Mouse (Mus musculus): ENCODE measurements around the gene Olfr1042. TPM values are rescaled to one million over a fixed set of nuclear protein-coding genes. Genes with fewer than 3 reads are reported as not detected.

The Olfr1042 gene
- polyA plus RNA-seq, 1 experiment from 2014 or later = not detected

- Histone ChIP-seq H3K27me3 (ENCODE audit: control insufficient read depth, insufficient read depth, low read length) (no peaks in the 10 kb centered on the region), H3K4me1 (ENCODE audit: control insufficient read depth in 2 of 2, insufficient read depth in 2 of 2, low read length in 2 of 2) (no peaks in the 10 kb centered on the region)
- no peak for ATAC-seq (ENCODE audit: insufficient number of reproducible peaks, insufficient read depth, low FRiP score, low read depth)
Observed at GRCm38 (mm10) chr2:86146632-86147031, 15.0 kb downstream of the Olfr1042 start, which contains the start of gene Olfr1040. Gene Olfr1040, minus strand, starts transcription at chr2:86146732.

GRCm38 (mm10) chr2:86135828-86136227, 25.8 kb downstream of the Olfr1042 start, which contains the start of gene Olfr1039:
Gene Olfr1039, minus strand, starts transcription at chr2:86135928.
- WGBS = 89% methylated on average over 1 of the region's 1 CpGs
- no peak for ATAC-seq (ENCODE audit: insufficient number of reproducible peaks, insufficient read depth, low FRiP score, low read depth)
- H3K4me1 ChIP-seq (ENCODE audit: control insufficient read depth in 2 of 2, insufficient read depth in 2 of 2, low read length in 2 of 2) = no peaks in the 10 kb centered on the region
- H3K27me3 ChIP-seq (ENCODE audit: control insufficient read depth, insufficient read depth, low read length) = no peaks in the 10 kb centered on the region
- H3K4me3 ChIP-seq (ENCODE audit: control insufficient read depth in 1 of 2, insufficient read depth in 1 of 2, low read depth in 1 of 2, low read length in 2 of 2) = no peak within 1 kb of the TSS
- no peak within 1 kb of the TSS for H3K27ac ChIP-seq (replicated peaks in 1 of 2; ENCODE audit: control insufficient read depth in 1 of 2, insufficient read depth in 1 of 2, low read depth in 2 of 2, low read length in 2 of 2)
- H3K9ac ChIP-seq (ENCODE audit: low read length) = no peak within 1 kb of the TSS
- H3K4me2 ChIP-seq (ENCODE audit: low read length) = no peak within 1 kb of the TSS
- H3K9me3 ChIP-seq (ENCODE audit: control insufficient read depth, low read length) = no peaks in the 10 kb centered on the region
- H3K36me3 ChIP-seq (ENCODE audit: control insufficient read depth, insufficient read depth, low read length) = no peaks in the 10 kb centered on the region

More at GRCm38 (mm10) chr2:86146632-86147031, 15.0 kb downstream of the Olfr1042 start, which contains the start of gene Olfr1040:
- no peaks in the 10 kb centered on the region for H3K36me3 ChIP-seq (ENCODE audit: control insufficient read depth, insufficient read depth, low read length)
- WGBS = 58% methylated on average over 1 of the region's 1 CpGs
- no peak within 1 kb of the TSS for H3K4me3 ChIP-seq (ENCODE audit: control insufficient read depth in 1 of 2, insufficient read depth in 1 of 2, low read depth in 1 of 2, low read length in 2 of 2)
- no peaks in the 10 kb centered on the region for H3K9me3 ChIP-seq (ENCODE audit: control insufficient read depth, low read length)
- no peak within 1 kb of the TSS for H3K9ac ChIP-seq (ENCODE audit: low read length)
- no peak within 1 kb of the TSS for H3K4me2 ChIP-seq (ENCODE audit: low read length)
- H3K27ac ChIP-seq (replicated peaks in 1 of 2; ENCODE audit: control insufficient read depth in 1 of 2, insufficient read depth in 1 of 2, low read depth in 2 of 2, low read length in 2 of 2) = no peak within 1 kb of the TSS

Other genes starting within 250 kb of the Olfr1042 start
- not detected in 2 replicates for gene Olfr1025-ps1, start 246.6 kb downstream of the Olfr1042 start, polyA plus RNA-seq (2014; fragmentation: Nextera tagmentation; extraction: Ambion mirVana)
- gene Olfr1026, start 240.3 kb downstream of the Olfr1042 start, polyA plus RNA-seq (2014; fragmentation: Nextera tagmentation; extraction: Ambion mirVana) = not detected in 2 replicates
- not detected in 2 replicates for gene Olfr1028, start 211.4 kb downstream of the Olfr1042 start, polyA plus RNA-seq (2014; fragmentation: Nextera tagmentation; extraction: Ambion mirVana)
- gene Olfr1029, start 187.9 kb downstream of the Olfr1042 start, polyA plus RNA-seq (2014; fragmentation: Nextera tagmentation; extraction: Ambion mirVana) = not detected in 2 replicates
- gene Olfr1030, start 182.6 kb downstream of the Olfr1042 start, polyA plus RNA-seq (2014; fragmentation: Nextera tagmentation; extraction: Ambion mirVana) = not detected in 2 replicates
- gene Olfr1031, start 171.5 kb downstream of the Olfr1042 start, polyA plus RNA-seq (2014; fragmentation: Nextera tagmentation; extraction: Ambion mirVana) = not detected in 2 replicates
- not detected in 2 replicates for gene Olfr1032, start 156.3 kb downstream of the Olfr1042 start, polyA plus RNA-seq (2014; fragmentation: Nextera tagmentation; extraction: Ambion mirVana)
- 2.7 and 3.9 TPM in 2 replicates for gene Olfr1033, start 141.2 kb downstream of the Olfr1042 start, polyA plus RNA-seq (2014; fragmentation: Nextera tagmentation; extraction: Ambion mirVana)
- 0.08 and 0.12 TPM in 2 replicates for gene Olfr1034, start 116.0 kb downstream of the Olfr1042 start, polyA plus RNA-seq (2014; fragmentation: Nextera tagmentation; extraction: Ambion mirVana)
- not detected in 2 replicates for gene Olfr1036, start 87.8 kb downstream of the Olfr1042 start, polyA plus RNA-seq (2014; fragmentation: Nextera tagmentation; extraction: Ambion mirVana)
- gene Olfr1037, start 74.5 kb downstream of the Olfr1042 start, polyA plus RNA-seq (2014; fragmentation: Nextera tagmentation; extraction: Ambion mirVana) = not detected in 2 replicates
- gene Olfr1039, start 25.9 kb downstream of the Olfr1042 start, polyA plus RNA-seq (2014; fragmentation: Nextera tagmentation; extraction: Ambion mirVana) = not detected in 2 replicates
- gene Olfr1040, start 15.1 kb downstream of the Olfr1042 start, polyA plus RNA-seq (2014; fragmentation: Nextera tagmentation; extraction: Ambion mirVana) = not detected in 2 replicates
- gene Olfr1043, start 5.7 kb upstream of the Olfr1042 start, polyA plus RNA-seq (2014; fragmentation: Nextera tagmentation; extraction: Ambion mirVana) = not detected in 2 replicates
- gene Olfr1044, start 16.0 kb upstream of the Olfr1042 start, polyA plus RNA-seq (2014; fragmentation: Nextera tagmentation; extraction: Ambion mirVana) = not detected in 2 replicates
- gene Olfr52, start 23.8 kb upstream of the Olfr1042 start, polyA plus RNA-seq (2014; fragmentation: Nextera tagmentation; extraction: Ambion mirVana) = not detected in 2 replicates
- not detected in 2 replicates for gene Olfr1045, start 41.2 kb upstream of the Olfr1042 start, polyA plus RNA-seq (2014; fragmentation: Nextera tagmentation; extraction: Ambion mirVana)
- gene Olfr1046, start 57.5 kb upstream of the Olfr1042 start, polyA plus RNA-seq (2014; fragmentation: Nextera tagmentation; extraction: Ambion mirVana) = not detected in 2 replicates
- gene Olfr1047, start 69.6 kb upstream of the Olfr1042 start, polyA plus RNA-seq (2014; fragmentation: Nextera tagmentation; extraction: Ambion mirVana) = not detected in 2 replicates
- gene Olfr1048, start 78.5 kb upstream of the Olfr1042 start, polyA plus RNA-seq (2014; fragmentation: Nextera tagmentation; extraction: Ambion mirVana) = not detected in 2 replicates
- gene Olfr1049, start 96.5 kb upstream of the Olfr1042 start, polyA plus RNA-seq (2014; fragmentation: Nextera tagmentation; extraction: Ambion mirVana) = not detected in 2 replicates
- gene Olfr1051, start 117.2 kb upstream of the Olfr1042 start, polyA plus RNA-seq (2014; fragmentation: Nextera tagmentation; extraction: Ambion mirVana) = not detected in 2 replicates
- not detected in 2 replicates for gene Olfr1052, start 130.6 kb upstream of the Olfr1042 start, polyA plus RNA-seq (2014; fragmentation: Nextera tagmentation; extraction: Ambion mirVana)
- not detected in 2 replicates for gene Olfr1053, start 153.4 kb upstream of the Olfr1042 start, polyA plus RNA-seq (2014; fragmentation: Nextera tagmentation; extraction: Ambion mirVana)
- not detected in 2 replicates for gene Olfr1054, start 173.6 kb upstream of the Olfr1042 start, polyA plus RNA-seq (2014; fragmentation: Nextera tagmentation; extraction: Ambion mirVana)
- not detected in 2 replicates for gene Olfr1055, start 188.4 kb upstream of the Olfr1042 start, polyA plus RNA-seq (2014; fragmentation: Nextera tagmentation; extraction: Ambion mirVana)
- not detected in 2 replicates for gene Olfr1056, start 200.6 kb upstream of the Olfr1042 start, polyA plus RNA-seq (2014; fragmentation: Nextera tagmentation; extraction: Ambion mirVana)
- gene Olfr1057, start 216.6 kb upstream of the Olfr1042 start, polyA plus RNA-seq (2014; fragmentation: Nextera tagmentation; extraction: Ambion mirVana) = not detected in 2 replicates
- not detected in 2 replicates for gene Olfr1058, start 226.7 kb upstream of the Olfr1042 start, polyA plus RNA-seq (2014; fragmentation: Nextera tagmentation; extraction: Ambion mirVana)

Data from heart, embryonic 14.5 days (tissue).